In the genomic region with DNA sequence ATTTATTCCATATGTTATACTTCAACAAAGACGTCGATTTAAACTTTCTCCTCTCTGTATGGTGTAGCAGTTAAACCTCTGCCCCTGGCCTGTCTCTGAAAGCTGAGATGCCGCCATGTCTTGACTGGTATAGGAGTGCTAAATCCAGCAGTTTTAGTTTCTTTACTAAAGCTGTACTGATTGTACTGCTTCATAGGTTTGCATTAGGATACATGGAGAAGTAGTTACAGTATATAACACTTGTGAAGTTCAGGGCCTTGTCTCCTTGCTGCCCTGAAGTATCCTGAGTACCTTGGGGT, we compare ENCODE assay signal across 17 mouse cellular contexts. TPM values are rescaled to one million over a fixed set of nuclear protein-coding genes. Genes with fewer than 3 reads are reported as not detected.
A peak's percentile ranks its signal among the peaks of the same experiment; 100 is the strongest.
DNase-seq lines count a peak whose midpoint lies in the region; ATAC-seq and TF ChIP-seq lines count a peak whose summit lies in the region.
"Had no signal": no experiment of that assay in that cellular context is flagged by ENCODE, and none has a peak within 500 bp of the region (broad histone marks: within the 10 kb centered on the region; RNA-seq: fewer than 3 reads in every experiment).

No protein-coding gene starts in this region.

- no peak for ATAC-seq in hindbrain, postnatal 0 days
- no peak for ATAC-seq in hindbrain, embryonic 14.5 days (ENCODE audit: low FRiP score)
- peak; percentile 53; the same call in 1 of the 2 replicates for ATAC-seq in neural tube, embryonic 11.5 days (ENCODE audit: insufficient read depth, low FRiP score, low TSS enrichment)
- no peak for ATAC-seq in liver, postnatal 0 days
- ATAC-seq: intestine, postnatal 0 days had no signal

- no peak overlapping the region for H3K9ac ChIP-seq in hindbrain, postnatal 0 days (replicated peaks; ENCODE audit: low read length)
- H3K9ac ChIP-seq in hindbrain, embryonic 14.5 days: no peak overlapping the region
- H3K9ac ChIP-seq in neural tube, embryonic 11.5 days (ENCODE audit: low read length): no peak overlapping the region
- no peak overlapping the region for H3K9ac ChIP-seq in liver, postnatal 0 days (replicated peaks)
- H3K9ac ChIP-seq: stomach, embryonic 15.5 days had no signal

- no peak for DNase-seq in hindbrain, embryonic 10.5 days (ENCODE audit: low spot score)
- DNase-seq in hindbrain, postnatal 0 days (ENCODE audit: low spot score): no peak
- no peak for DNase-seq in embryonic facial prominence, embryonic 10.5 days (ENCODE audit: low spot score)
- no peak for DNase-seq in hindbrain, embryonic 14.5 days (ENCODE audit: low spot score)
- DNase-seq in neural tube, embryonic 11.5 days (ENCODE audit: low spot score): no peak
- DNase-seq in liver, postnatal 0 days: no peak
- DNase-seq in thymus, postnatal 10 days (ENCODE audit: low spot score in 2 of 2): no peak
- DNase-seq: adrenal gland, adult 8-10 months; cerebellum, adult 9-10 months; gastrocnemius, postnatal 25 days; left cerebral cortex, postnatal 4 days; liver; lung, postnatal 10 days; thymus, adult 18-20 months had no signal

- no peaks in the 10 kb centered on the region; the same call in 1 of the 2 replicates for H3K36me3 ChIP-seq in hindbrain, embryonic 10.5 days
- no peaks in the 10 kb centered on the region for H3K36me3 ChIP-seq in hindbrain, postnatal 0 days (ENCODE audit: insufficient read depth, low read length)
- H3K36me3 ChIP-seq in embryonic facial prominence, embryonic 10.5 days (replicated peaks): no peaks in the 10 kb centered on the region
- no peaks in the 10 kb centered on the region for H3K36me3 ChIP-seq in hindbrain, embryonic 14.5 days (replicated peaks; ENCODE audit: control insufficient read depth, insufficient read depth)
- no peaks in the 10 kb centered on the region for H3K36me3 ChIP-seq in neural tube, embryonic 11.5 days (ENCODE audit: control insufficient read depth, insufficient read depth, low read length)
- no peaks in the 10 kb centered on the region for H3K36me3 ChIP-seq in liver, postnatal 0 days (replicated peaks; ENCODE audit: insufficient read depth, low read length)
- H3K36me3 ChIP-seq: stomach, embryonic 15.5 days had no signal

- no peaks in the 10 kb centered on the region for H3K27me3 ChIP-seq in hindbrain, embryonic 10.5 days (ENCODE audit: insufficient read depth, poor library complexity, severe bottlenecking)
- H3K27me3 ChIP-seq in hindbrain, postnatal 0 days (ENCODE audit: insufficient read depth, low read length): no peaks in the 10 kb centered on the region
- no peaks in the 10 kb centered on the region for H3K27me3 ChIP-seq in embryonic facial prominence, embryonic 10.5 days (replicated peaks; ENCODE audit: low read depth, poor library complexity, severe bottlenecking)
- H3K27me3 ChIP-seq in hindbrain, embryonic 14.5 days (ENCODE audit: control insufficient read depth, insufficient read depth, low read length): no peaks in the 10 kb centered on the region
- no peaks in the 10 kb centered on the region for H3K27me3 ChIP-seq in neural tube, embryonic 11.5 days (ENCODE audit: control insufficient read depth, insufficient read depth, low read length)
- no peaks in the 10 kb centered on the region for H3K27me3 ChIP-seq in liver, postnatal 0 days (ENCODE audit: insufficient read depth, low read length)
- H3K27me3 ChIP-seq: stomach, embryonic 15.5 days had no signal

- no peaks in the 10 kb centered on the region for H3K9me3 ChIP-seq in hindbrain, embryonic 10.5 days
- H3K9me3 ChIP-seq in hindbrain, postnatal 0 days (ENCODE audit: low read length): no peaks in the 10 kb centered on the region
- no peaks in the 10 kb centered on the region for H3K9me3 ChIP-seq in embryonic facial prominence, embryonic 10.5 days
- no peaks in the 10 kb centered on the region for H3K9me3 ChIP-seq in hindbrain, embryonic 14.5 days (ENCODE audit: control insufficient read depth, low read length)
- no peaks in the 10 kb centered on the region for H3K9me3 ChIP-seq in neural tube, embryonic 11.5 days (ENCODE audit: control insufficient read depth, low read length)
- H3K9me3 ChIP-seq in liver, postnatal 0 days (ENCODE audit: low read length): no peaks in the 10 kb centered on the region
- H3K9me3 ChIP-seq: stomach, embryonic 15.5 days had no signal

- no peak for TF ChIP-seq EP300 in liver, postnatal 0 days (IDR thresholded peaks at IDR 0.05; ENCODE audit: low read depth)

- peak overlapping the region; percentile 87 for H3K27ac ChIP-seq in hindbrain, embryonic 10.5 days
- H3K27ac ChIP-seq in hindbrain, postnatal 0 days: no peak overlapping the region
- peak overlapping the region; percentile 59; the same call in 1 of the 2 replicates for H3K27ac ChIP-seq in embryonic facial prominence, embryonic 10.5 days (replicated peaks)
- H3K27ac ChIP-seq in hindbrain, embryonic 14.5 days: 0 out of 2 replicates have a peak overlapping the region, but pooled peaks have one; percentile 23
- peak overlapping the region; percentile 81 for H3K27ac ChIP-seq in neural tube, embryonic 11.5 days (ENCODE audit: low read depth, low read length)
- H3K27ac ChIP-seq in liver, postnatal 0 days (ENCODE audit: low read depth): no peak overlapping the region
- H3K27ac ChIP-seq: kidney, postnatal 0 days; stomach, embryonic 15.5 days had no signal

- no peak for TF ChIP-seq CTCF in hindbrain, postnatal 0 days (IDR thresholded peaks at IDR 0.05; ENCODE audit: low read depth)
- TF ChIP-seq CTCF in liver, postnatal 0 days (IDR thresholded peaks at IDR 0.05; ENCODE audit: low read depth): no peak

- H3K4me3 ChIP-seq in hindbrain, embryonic 10.5 days: no peak overlapping the region
- no peak overlapping the region for H3K4me3 ChIP-seq in hindbrain, postnatal 0 days (ENCODE audit: low read length)
- no peak overlapping the region for H3K4me3 ChIP-seq in embryonic facial prominence, embryonic 10.5 days
- H3K4me3 ChIP-seq in hindbrain, embryonic 14.5 days (replicated peaks; ENCODE audit: low read length): no peak overlapping the region
- H3K4me3 ChIP-seq in neural tube, embryonic 11.5 days (ENCODE audit: low read depth, low read length): no peak overlapping the region
- no peak overlapping the region for H3K4me3 ChIP-seq in liver, postnatal 0 days (ENCODE audit: low read depth, low read length)
- H3K4me3 ChIP-seq: stomach, embryonic 15.5 days had no signal

- H3K4me1 ChIP-seq in hindbrain, embryonic 10.5 days (replicated peaks): peaks cover 36% of the 10 kb centered on the region
- H3K4me1 ChIP-seq in hindbrain, postnatal 0 days (ENCODE audit: insufficient read depth, low read length): no peaks in the 10 kb centered on the region
- H3K4me1 ChIP-seq in embryonic facial prominence, embryonic 10.5 days: peaks cover 9% of the 10 kb centered on the region
- H3K4me1 ChIP-seq in hindbrain, embryonic 14.5 days (replicated peaks; ENCODE audit: control insufficient read depth, insufficient read depth, low read length): 0 out of 2 replicates have a peak, but pooled peaks cover 4% of the 10 kb centered on the region
- H3K4me1 ChIP-seq in neural tube, embryonic 11.5 days (ENCODE audit: control insufficient read depth, insufficient read depth, low read length): 0 out of 2 replicates have a peak, but pooled peaks cover 3% of the 10 kb centered on the region
- peaks cover 1% of the 10 kb centered on the region for H3K4me1 ChIP-seq in liver, postnatal 0 days (ENCODE audit: insufficient read depth)
- H3K4me1 ChIP-seq: stomach, embryonic 15.5 days had no signal

- no peak overlapping the region for H3K4me2 ChIP-seq in hindbrain, postnatal 0 days (ENCODE audit: low read depth, low read length)
- H3K4me2 ChIP-seq in hindbrain, embryonic 14.5 days (replicated peaks): no peak overlapping the region
- H3K4me2 ChIP-seq in neural tube, embryonic 11.5 days (ENCODE audit: low read depth): no peak overlapping the region
- H3K4me2 ChIP-seq in liver, postnatal 0 days (ENCODE audit: low read depth, low read length): no peak overlapping the region
- H3K4me2 ChIP-seq: stomach, embryonic 15.5 days had no signal

- 43% methylated on average over 3 of the region's 3 CpGs for WGBS in hindbrain, embryonic 10.5 days
- 37% methylated on average over 3 of the region's 3 CpGs for WGBS in hindbrain, postnatal 0 days
- WGBS in embryonic facial prominence, embryonic 10.5 days: 48% methylated on average over 3 of the region's 3 CpGs
- WGBS in hindbrain, embryonic 14.5 days: 29% methylated on average over 3 of the region's 3 CpGs
- WGBS in neural tube, embryonic 11.5 days: 42% methylated on average over 3 of the region's 3 CpGs
- 78% methylated on average over 3 of the region's 3 CpGs for WGBS in liver, postnatal 0 days (ENCODE audit: insufficient replicate concordance)

RNA-seq across cellular contexts. Expression of gene Pak1, which starts 16.7 kb away (rescaled TPM):
- 58.8 and 90.7 TPM in 2 replicates for polyA plus RNA-seq in hindbrain, embryonic 10.5 days (2016; fragmentation: Nextera tagmentation; extraction: Ambion mirVana)
- 125 and 137 TPM in 2 replicates for total RNA-seq in hindbrain, postnatal 0 days (2014; rRNA removed)
- 111 and 114 TPM in 2 replicates for polyA plus RNA-seq in hindbrain, postnatal 0 days (2015; fragmentation: Nextera tagmentation; extraction: Ambion mirVana)
- 43.6 and 44.2 TPM in 2 replicates for polyA plus RNA-seq in embryonic facial prominence, embryonic 10.5 days (2016; fragmentation: Nextera tagmentation; extraction: Ambion mirVana)
- polyA plus RNA-seq in hindbrain, embryonic 14.5 days (2014; fragmentation: Nextera tagmentation; extraction: Ambion mirVana): 152 and 160 TPM in 2 replicates
- 89.8 and 96.1 TPM in 2 replicates for polyA plus RNA-seq in neural tube, embryonic 11.5 days (2014; fragmentation: Nextera tagmentation; extraction: Ambion mirVana)
- 8.1 and 9.6 TPM in 2 replicates for polyA plus RNA-seq in liver, postnatal 0 days (2015; fragmentation: Nextera tagmentation; extraction: Ambion mirVana)

Comparison
In these comparisons a context has a peak if more than half of its experiments do, and no peak if none do; other contexts are left out.
1. H3K27ac ChIP-seq: peak in hindbrain, embryonic 10.5 days (single experiment), embryonic facial prominence, embryonic 10.5 days (single experiment), hindbrain, embryonic 14.5 days (single experiment) and neural tube, embryonic 11.5 days (single experiment); none in hindbrain, postnatal 0 days (single experiment) and liver, postnatal 0 days (single experiment).